ENCODE assay signal across 9 mouse cellular contexts in the genomic region with DNA sequence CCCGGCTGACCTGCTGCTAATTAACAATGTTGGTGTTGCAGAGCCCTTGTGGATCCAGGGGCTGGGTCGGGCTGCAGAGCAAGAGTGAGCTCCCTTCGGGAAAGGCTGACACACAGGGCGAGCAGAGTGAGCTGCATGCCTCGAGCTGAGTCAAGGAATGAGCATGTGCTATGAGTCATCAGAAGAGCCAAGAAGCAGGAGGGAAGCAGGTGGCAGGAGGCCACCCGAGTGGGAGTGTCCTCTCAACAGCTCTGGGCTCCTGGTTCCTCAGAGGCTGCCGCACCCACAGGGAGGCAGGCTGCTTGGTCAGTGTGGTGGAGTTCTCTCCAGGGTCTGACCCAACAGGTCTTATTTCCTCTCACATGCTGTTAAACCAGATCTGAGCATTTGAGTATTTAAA.
DNase-seq lines count a peak whose midpoint lies in the region; ATAC-seq and TF ChIP-seq lines count a peak whose summit lies in the region.
"Had no signal": no experiment of that assay in that cellular context is flagged by ENCODE, and none has a peak within 500 bp of the region (broad histone marks: within the 10 kb centered on the region; RNA-seq: fewer than 3 reads in every experiment).

No protein-coding gene starts in this region.

- no peaks in the 10 kb centered on the region for H3K79me2 ChIP-seq in C2C12 (ENCODE audit: control insufficient read depth, insufficient read depth)

- TF ChIP-seq CTCF in C2C12 (IDR thresholded peaks at IDR 0.05; ENCODE audit: control insufficient read depth, insufficient read depth, insufficient read length) (no peak), Patski (IDR thresholded peaks at IDR 0.05) (no peak)
- no peak for TF ChIP-seq CTCF in heart, postnatal 0 days (IDR thresholded peaks at IDR 0.05; ENCODE audit: low read depth)

- H3K9ac ChIP-seq in heart, postnatal 0 days (replicated peaks; ENCODE audit: low read depth, low read length) = no peak overlapping the region
- H3K9ac ChIP-seq in hindbrain, embryonic 12.5 days = no peak overlapping the region
- H3K9ac ChIP-seq: midbrain, embryonic 12.5 days had no signal

- intact Hi-C loops in left cerebral cortex, postnatal 10 days (cut with DNase I) = no loop called here

- no peaks in the 10 kb centered on the region for H3K9me3 ChIP-seq in heart, postnatal 0 days (replicated peaks; ENCODE audit: control insufficient read depth, low read length)
- H3K9me3 ChIP-seq in hindbrain, embryonic 12.5 days (replicated peaks) = no peaks in the 10 kb centered on the region
- H3K9me3 ChIP-seq in hindbrain, embryonic 10.5 days = no peaks in the 10 kb centered on the region
- H3K9me3 ChIP-seq: midbrain, embryonic 12.5 days had no signal

- H3K4me1 ChIP-seq in heart, postnatal 0 days (ENCODE audit: control insufficient read depth, insufficient read depth) = peaks cover 5% of the 10 kb centered on the region; the same call in 1 of the 2 replicates
- peaks cover 10% of the 10 kb centered on the region; the same call in 1 of the 2 replicates for H3K4me1 ChIP-seq in hindbrain, embryonic 12.5 days
- peaks cover 13% of the 10 kb centered on the region; the same call in 1 of the 2 replicates for H3K4me1 ChIP-seq in hindbrain, embryonic 10.5 days (replicated peaks)

- WGBS in heart, postnatal 0 days = 14% methylated on average over 7 of the region's 7 CpGs
- WGBS in hindbrain, embryonic 12.5 days = 55% methylated on average over 7 of the region's 7 CpGs
- 60% methylated on average over 7 of the region's 7 CpGs for WGBS in hindbrain, embryonic 10.5 days

- TF ChIP-seq EP300 in heart, postnatal 0 days (IDR thresholded peaks at IDR 0.05; ENCODE audit: low read depth) = no peak

- no peaks in the 10 kb centered on the region for H3K36me3 ChIP-seq in C2C12 (ENCODE audit: control insufficient read depth, insufficient read depth)
- no peaks in the 10 kb centered on the region for H3K36me3 ChIP-seq in heart, postnatal 0 days (replicated peaks; ENCODE audit: control insufficient read depth, insufficient read depth, low read length)
- H3K36me3 ChIP-seq in hindbrain, embryonic 12.5 days = no peaks in the 10 kb centered on the region
- no peaks in the 10 kb centered on the region for H3K36me3 ChIP-seq in hindbrain, embryonic 10.5 days
- H3K36me3 ChIP-seq: midbrain, embryonic 12.5 days had no signal

- no peak overlapping the region for H3K4me2 ChIP-seq in heart, postnatal 0 days (ENCODE audit: low read depth, low read length)
- no peak overlapping the region for H3K4me2 ChIP-seq in hindbrain, embryonic 12.5 days (replicated peaks)
- H3K4me2 ChIP-seq: midbrain, embryonic 12.5 days had no signal

- CTCF ChIA-PET in Patski (lab: Charles Lee) = no interaction called here

- H3K27me3 ChIP-seq in C2C12 (ENCODE audit: control insufficient read depth, insufficient read depth, insufficient read length) = peaks cover 7% of the 10 kb centered on the region
- no peaks in the 10 kb centered on the region for H3K27me3 ChIP-seq in Patski
- H3K27me3 ChIP-seq in heart, postnatal 0 days (ENCODE audit: control insufficient read depth, insufficient read depth, low read length) = no peaks in the 10 kb centered on the region
- no peaks in the 10 kb centered on the region for H3K27me3 ChIP-seq in hindbrain, embryonic 12.5 days
- H3K27me3 ChIP-seq in hindbrain, embryonic 10.5 days (ENCODE audit: insufficient read depth, poor library complexity, severe bottlenecking) = no peaks in the 10 kb centered on the region
- H3K27me3 ChIP-seq: midbrain, embryonic 12.5 days had no signal

- H3K27ac ChIP-seq in heart, postnatal 0 days (ENCODE audit: low read depth) = no peak overlapping the region
- H3K27ac ChIP-seq in hindbrain, embryonic 12.5 days = no peak overlapping the region
- H3K27ac ChIP-seq in hindbrain, embryonic 10.5 days = no peak overlapping the region
- H3K27ac ChIP-seq: midbrain, embryonic 12.5 days had no signal

- POLR2A ChIA-PET in Patski (lab: Charles Lee) = no interaction called here

- DNase-seq in Patski (ENCODE audit: low read depth, low spot score) = peak; percentile 58
- DNase-seq in fat pad, adult 2 months (ENCODE audit: extremely low read depth, low read depth, low spot score) = peak; percentile 5
- DNase-seq in heart, postnatal 0 days (ENCODE audit: low spot score) = peak; percentile 74
- peak; percentile 13 to 59 for DNase-seq in left cerebral cortex, postnatal 10 days (ENCODE audit: extremely low spot score in 1 of 2, low spot score in 2 of 2)
- peak; percentile 82 for DNase-seq in telencephalon, adult 2 months (ENCODE audit: low read depth, low spot score)
- DNase-seq in hindbrain, embryonic 10.5 days (ENCODE audit: low spot score) = no peak

- in situ Hi-C loops in Patski (cut with MboI; ENCODE audit: low pct_unique_long_range_greater_than_20kb) = no loop called here

- H3K79me3 ChIP-seq in C2C12 (ENCODE audit: low read depth) = no peaks in the 10 kb centered on the region

- peak; percentile 98 for ATAC-seq in Patski
- ATAC-seq in heart, postnatal 0 days (ENCODE audit: insufficient read depth, low read depth) = peak; percentile 80
- no peak for ATAC-seq in hindbrain, embryonic 12.5 days (ENCODE audit: low FRiP score)

- H3ac ChIP-seq in C2C12 (ENCODE audit: control insufficient read depth, insufficient read length, low read depth) = no peak overlapping the region

- H3K4me3 ChIP-seq in C2C12 (ENCODE audit: insufficient read depth, poor library complexity, severe bottlenecking) = no peak overlapping the region
- no peak overlapping the region for H3K4me3 ChIP-seq in heart, postnatal 0 days (ENCODE audit: low read depth, low read length)
- H3K4me3 ChIP-seq in hindbrain, embryonic 12.5 days = no peak overlapping the region
- H3K4me3 ChIP-seq in hindbrain, embryonic 10.5 days = no peak overlapping the region
- H3K4me3 ChIP-seq: midbrain, embryonic 12.5 days had no signal

TF ChIP-seq in C2C12, 6 proteins besides CTCF, POLR2A, EP300 and RAD21:
- TF ChIP-seq FOSL1 (IDR thresholded peaks at IDR 0.05; ENCODE audit: insufficient read depth, low read length, poor library complexity, severe bottlenecking) (peak; percentile 59), MYOD1 (IDR thresholded peaks at IDR 0.05; ENCODE audit: control insufficient read depth, insufficient read length, low read depth) (peak; percentile 94), MAX (IDR thresholded peaks at IDR 0.05) (peak; percentile 94), CEBPB (IDR thresholded peaks at IDR 0.05; ENCODE audit: low read depth) (no peak)
TF ChIP-seq in C2C12: peak in this region for 3.
